Mouse (Mus musculus): ENCODE measurements around the gene Ccdc130.
"Not testable (repeated sequence)": the region's sequence is repeated elsewhere in the genome, so short reads cannot be mapped to it uniquely, and the experiment has no call there.

Ccdc130 gene

DNA sequence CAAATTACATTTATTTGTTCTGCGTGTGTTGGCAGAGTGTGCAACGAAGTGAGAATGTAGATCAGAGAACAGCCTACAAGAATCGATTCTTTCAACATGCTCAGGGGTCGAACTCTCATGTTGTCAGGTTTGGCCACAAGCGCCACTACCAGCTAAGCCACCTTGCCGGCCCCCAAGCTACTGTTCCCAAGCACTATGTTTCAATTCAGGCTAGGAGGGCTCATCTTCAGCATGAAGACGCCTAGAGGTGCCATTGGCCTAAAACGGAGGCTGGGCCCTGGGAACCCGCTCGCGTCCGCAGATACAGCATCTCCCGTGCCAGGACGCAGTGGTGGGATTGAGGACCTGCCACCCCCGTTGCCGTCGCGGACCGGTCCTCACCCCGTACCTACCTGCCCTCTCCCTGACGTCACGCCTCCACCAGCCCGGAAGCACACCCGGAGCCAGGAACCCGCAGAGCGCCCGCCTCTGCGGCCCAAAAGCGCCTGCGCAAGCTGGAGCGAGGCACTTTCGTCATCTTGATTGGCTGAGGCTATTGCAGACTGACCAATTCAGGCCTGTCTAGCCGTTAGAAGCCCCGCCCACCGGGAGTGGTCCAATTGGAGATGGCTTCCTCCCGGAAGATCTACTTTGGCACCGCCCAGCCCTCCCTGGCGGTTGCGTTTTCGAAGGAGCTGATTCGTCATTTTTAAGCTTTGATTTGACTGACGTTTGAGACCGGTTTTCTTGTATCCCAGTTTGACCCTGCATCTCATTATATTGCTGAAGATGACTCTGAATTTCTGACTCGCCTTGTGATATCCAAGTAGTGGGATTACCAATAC is at the start of gene Ccdc130:
Gene Ccdc130 (minus strand): TSS at position 431 of the 824 bp plus-strand sequence.
- peak; percentile 99 for DNase-seq (ENCODE audit: low spot score)

DNA sequence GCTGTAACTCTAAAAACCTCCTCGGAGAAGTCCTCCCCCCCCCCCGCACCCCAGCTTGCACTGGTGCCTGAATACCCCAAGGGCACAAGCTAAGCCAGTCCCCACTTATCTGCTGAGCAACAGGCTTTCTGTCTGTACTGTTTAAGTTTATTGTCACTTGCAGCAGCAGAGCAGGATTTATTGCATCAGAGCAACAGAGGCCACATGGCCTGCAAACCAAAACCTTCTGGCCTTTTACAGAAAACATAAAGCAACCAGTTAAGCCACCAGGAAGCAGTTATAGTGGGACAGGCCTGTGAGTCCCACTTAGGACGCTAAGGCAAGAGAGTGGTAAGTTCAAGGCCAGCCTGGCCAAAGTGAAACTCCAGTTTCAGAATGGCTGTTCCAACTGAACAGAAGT is 38.2 kb upstream of the Ccdc130 start:
- no peak for DNase-seq (ENCODE audit: low spot score)

DNA sequence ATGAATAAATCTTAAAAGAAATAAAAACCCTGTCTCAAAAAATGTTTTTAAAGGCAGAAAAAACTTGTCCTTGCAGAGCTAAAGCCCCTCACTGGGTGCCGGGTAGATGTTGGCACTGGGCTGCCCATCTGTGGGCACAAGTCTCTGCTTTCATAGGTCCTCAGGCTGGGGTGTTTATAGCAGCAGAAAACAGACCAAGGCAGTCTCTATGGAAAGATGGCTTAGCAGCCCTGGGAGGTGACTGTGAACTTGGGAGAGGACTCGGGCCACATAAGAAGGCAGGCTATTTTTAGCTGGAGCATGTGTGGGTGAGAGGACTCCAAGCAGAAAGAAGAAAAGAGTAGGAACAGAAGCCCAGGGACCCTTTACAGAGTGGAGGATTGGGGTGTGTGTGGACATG is 33.8 kb upstream of the Ccdc130 start:
- DNase-seq (ENCODE audit: low spot score) = no peak

DNA sequence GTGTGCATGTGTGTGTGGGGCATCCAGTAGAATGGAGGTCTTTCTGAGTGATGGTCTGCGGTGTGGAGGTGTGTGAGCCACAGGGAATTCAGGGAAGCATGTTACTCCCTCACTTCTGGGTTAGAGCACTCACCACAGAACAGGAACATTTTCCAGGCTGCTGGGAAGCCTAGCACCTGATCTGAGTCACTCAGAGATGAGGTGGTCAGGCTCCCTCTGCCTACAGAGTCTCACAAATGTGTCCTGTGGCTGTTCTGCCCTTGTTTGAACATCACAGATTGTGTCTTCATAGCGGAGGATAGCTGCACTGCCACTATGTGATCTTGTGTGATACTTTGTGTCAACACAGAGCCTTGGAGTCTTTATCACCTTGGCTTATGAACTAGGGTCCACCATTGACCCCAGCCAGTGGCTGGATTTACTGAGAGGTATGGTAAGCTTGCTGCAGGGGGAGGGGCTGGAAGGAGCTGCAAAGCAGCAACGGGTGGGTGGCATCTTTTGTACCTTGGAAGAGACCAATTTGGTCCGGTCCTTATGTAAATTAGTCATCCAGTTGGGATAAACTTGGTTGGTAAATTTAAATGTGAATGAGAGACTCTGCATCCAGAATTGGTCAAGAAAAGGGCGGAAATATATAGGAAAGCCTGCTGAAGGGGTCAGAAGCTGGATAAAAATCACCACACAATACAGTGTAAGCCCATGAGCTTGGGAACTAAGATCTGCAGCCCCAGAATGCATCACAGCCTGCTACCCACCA is 27.0 kb upstream of the Ccdc130 start:
- no peak for DNase-seq (ENCODE audit: low spot score)

DNA sequence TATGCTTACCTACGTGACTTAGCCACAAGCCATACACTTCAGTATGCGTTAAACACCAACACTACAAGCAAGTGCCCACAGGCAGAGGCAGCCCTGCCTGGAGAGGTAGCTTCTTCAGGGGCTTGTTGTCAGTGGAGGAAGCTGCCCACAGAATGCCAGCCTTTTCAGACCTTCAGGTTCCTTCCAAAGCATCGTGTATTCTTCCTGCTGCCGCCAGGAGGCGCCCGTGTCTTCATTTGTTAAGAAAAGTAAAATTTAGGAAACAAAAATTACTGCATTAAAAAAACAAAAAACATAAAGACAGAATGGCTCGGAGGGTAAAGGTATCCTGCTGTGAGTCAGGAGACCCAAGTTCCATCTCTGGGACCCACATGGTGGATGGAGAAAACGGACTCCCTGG is 21.5 kb upstream of the Ccdc130 start:
- no peak for DNase-seq (ENCODE audit: low spot score)

DNA sequence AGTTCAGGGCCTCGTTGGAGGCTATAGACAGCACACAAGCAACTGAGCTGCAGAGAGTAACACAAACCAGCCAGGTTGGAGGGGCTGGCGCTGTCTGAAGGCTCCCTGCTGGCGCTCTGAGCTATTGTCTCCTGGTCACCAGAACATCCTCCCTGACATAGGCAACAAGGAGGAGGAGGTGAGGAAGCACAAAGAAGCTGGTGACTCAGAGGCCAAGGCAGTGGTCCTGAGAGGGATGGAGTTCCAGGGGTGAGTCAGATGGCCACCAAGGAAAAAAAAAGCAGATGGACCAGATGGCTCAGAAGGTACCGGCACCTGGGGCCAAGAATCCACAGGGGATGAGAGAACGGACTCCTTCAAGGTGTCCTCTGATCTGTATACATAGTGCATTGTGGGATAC is 20.9 kb upstream of the Ccdc130 start:
- no peak for DNase-seq (ENCODE audit: low spot score)

DNA sequence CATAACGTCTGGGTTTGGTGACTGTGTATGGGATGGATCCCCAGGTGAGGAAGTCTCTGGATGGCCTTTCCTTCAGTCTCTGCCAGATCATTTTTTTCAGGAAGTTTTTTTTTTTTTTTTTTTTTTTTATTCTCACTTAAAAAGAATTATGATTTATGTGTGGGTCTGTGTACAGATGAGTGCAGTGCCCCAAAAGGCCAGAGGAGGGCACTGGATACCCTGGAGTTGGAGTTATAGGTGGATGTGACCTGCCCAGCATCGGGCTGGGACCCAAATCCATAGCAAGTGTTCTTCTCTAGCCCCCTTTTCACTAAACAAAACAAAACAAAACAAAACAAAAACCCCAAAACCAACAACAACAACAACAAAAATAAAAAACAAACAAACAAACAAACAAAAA is 18.7 kb upstream of the Ccdc130 start:
- no peak for DNase-seq (ENCODE audit: low spot score)

DNA sequence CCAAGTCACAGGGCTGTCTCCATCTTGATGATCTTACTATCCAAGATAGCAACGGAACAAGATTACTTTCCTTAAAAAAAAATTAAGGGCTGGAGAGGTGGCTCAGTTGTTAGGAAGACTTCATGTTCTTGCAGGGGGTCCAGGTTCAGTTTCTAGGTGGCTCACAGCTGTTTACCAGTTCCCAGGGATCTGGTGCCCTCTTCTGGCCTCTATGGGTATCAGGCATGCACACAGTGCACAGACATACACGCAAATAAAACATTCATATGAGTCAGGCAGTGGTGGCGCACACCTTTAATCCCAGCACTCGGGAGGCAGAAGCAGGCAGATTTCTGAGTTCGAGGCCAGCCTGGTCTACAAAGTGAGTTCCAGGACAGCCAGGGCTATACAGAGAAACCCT is 15.5 kb upstream of the Ccdc130 start:
- DNase-seq (ENCODE audit: low spot score) = not testable (repeated sequence)

DNA sequence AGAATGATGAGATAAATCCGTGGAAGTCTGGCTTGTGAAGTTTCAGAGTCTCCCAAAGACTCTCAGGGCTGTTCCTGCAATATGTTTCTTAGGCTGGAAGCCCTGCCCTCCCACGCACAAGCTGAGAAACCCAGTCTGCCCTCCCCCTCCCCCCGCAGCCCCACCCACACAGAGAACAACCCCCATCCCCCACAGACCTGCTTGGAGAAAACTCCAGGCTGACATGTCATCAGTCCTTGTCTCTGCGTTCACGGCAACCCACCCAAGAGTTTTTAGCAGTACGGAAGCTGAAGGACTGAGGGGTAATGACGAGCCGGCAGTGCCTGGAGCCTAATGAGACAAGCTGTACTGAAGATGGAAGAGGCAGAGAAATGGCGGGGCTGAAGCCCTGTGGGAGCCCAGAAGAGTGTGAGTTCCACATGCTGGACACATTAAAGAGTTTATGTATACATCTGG is 14.5 kb upstream of the Ccdc130 start:
- no peak for DNase-seq (ENCODE audit: low spot score)

DNA sequence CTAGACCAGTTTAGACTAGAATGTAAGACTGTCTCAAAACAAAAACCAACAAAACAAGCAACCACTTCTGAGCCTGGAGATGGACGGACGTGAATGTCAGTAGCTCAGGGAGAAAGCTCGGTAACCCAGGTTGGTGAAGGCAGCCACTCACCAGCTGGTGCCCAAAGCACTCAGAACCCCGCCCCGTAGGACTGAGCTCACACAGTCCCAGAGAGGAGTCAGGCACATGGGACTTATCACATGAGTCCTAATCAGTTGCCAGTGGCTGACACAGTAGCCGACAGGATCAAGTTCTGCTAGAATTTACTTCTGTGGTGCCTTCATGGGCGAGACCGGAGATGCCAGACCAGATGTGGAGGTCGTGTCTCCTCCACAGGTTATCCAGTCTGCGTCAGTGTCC is 10.6 kb upstream of the Ccdc130 start:
- DNase-seq (ENCODE audit: low spot score) = no peak

DNA sequence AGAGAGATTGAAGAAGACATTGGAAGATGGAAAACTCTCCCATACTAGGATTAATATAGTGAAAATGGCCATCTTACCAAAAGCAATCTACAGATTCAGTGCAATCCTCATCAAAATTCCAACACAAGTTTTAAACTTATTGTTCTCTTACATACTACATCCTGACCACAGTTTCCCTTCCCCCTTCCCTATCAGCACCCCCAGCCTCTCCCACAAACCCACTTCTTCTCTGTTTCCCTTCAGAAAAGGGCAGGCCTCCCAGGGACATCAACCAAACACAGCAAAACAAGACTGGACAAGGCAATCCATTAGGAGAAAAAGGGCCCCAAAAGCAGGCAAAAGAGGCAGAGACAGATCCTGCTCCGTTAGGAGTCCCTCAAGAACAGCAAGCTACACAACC is 6.3 kb upstream of the Ccdc130 start:
- DNase-seq (ENCODE audit: low spot score) = no peak

DNA sequence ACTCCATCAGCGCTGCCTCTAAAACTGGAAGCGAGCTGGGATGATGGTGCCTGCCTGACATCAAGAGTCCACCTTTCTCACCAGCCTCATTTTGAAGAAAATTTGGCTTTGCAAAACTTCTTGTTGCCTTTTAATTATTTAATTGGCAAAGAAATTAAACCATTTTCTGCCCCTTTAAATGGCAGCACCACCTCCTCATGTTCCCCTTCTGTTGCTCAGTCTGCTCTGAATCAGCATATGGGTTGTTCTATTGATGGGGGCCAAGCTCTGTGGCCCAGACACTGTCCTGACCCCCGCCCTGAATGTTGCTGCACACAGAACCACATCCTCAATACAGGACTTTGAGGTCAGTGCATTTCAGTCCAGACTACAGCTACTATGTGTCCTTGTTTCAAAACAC is 3.8 kb upstream of the Ccdc130 start:
- no peak for DNase-seq (ENCODE audit: low spot score)

DNA sequence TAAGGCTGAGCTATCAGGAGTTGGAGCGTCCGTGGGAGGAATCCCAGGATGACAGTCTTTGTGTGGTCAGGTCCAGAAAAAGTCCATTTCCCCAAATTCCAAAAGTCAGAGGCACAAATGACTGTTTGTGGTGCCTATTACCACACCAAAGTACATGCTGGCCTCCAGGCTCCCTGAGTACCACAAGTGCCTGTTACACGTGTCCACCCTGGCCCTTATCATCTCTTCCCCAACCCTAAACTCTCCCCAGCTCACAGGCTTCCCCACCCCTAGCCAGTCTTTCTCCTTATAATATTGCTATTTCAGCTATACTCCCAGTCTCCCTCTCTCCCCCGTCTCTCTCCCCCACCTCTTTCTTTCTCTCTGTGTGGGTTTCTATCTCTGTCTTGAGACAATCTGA is 2.1 kb upstream of the Ccdc130 start:
- no peak for DNase-seq (ENCODE audit: low spot score)

DNA sequence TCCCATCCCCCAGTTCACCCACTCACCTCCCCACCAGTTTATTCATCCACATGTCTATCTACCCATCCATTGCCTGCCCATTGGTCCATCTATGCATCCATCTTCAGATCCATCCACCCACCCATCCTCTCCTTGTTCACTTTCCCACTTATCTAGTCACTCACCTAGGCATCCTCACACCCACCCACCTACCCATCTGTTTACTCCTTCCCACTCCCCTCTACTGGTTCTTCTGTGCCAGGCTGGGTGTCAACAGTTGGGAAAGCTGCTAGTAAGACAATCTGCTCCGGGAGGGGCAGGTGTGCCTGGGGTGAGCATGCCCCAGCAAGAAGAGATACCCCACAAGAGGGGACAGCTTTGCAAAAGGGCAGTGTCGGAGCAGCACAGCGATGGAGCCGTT is 9.1 kb downstream of the Ccdc130 start:
- DNase-seq (ENCODE audit: low spot score) = no peak

DNA sequence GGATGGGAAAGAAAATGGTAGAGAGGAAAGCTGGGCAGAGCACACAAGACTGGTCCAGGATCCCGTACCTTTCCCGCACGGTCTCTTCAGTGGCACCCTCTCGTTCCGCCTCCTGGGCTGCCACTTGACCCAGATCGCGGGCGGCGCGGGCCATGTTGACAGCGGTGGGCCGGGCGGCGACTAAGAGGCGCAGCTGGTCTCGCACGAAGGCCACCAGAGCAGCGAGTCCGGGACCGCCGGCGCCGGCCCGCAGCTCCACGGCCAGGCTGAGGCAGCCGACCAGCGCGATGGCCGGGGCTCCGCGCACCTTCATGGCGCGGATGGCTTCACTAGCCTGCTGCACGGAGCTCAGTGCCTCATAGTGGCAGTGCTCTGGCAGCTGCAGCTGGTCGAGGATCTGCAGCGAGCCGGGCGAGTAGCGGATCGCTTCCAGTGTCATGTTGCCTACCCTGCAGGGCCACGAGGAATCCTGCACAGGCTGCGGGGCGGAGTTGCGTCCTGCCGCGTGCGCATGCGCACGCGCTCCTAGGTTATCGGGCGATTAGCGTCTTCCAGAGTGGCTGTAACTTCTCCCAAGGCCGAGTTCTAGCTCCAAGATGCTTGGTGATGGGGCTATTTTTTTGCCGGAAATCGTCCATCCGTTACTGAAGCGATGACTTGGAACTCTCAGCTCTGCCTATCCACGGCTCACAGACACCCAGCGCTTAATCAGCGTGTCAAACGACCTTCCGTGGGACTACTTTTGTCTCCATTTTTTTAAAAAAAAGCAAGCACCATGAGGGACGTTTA is 13.2 kb downstream of the Ccdc130 start, which contains the start of gene Mri1:
Gene Mri1 (minus strand): TSS at position 505 of the 789 bp plus-strand sequence.
- DNase-seq (ENCODE audit: low spot score) = no peak

DNA sequence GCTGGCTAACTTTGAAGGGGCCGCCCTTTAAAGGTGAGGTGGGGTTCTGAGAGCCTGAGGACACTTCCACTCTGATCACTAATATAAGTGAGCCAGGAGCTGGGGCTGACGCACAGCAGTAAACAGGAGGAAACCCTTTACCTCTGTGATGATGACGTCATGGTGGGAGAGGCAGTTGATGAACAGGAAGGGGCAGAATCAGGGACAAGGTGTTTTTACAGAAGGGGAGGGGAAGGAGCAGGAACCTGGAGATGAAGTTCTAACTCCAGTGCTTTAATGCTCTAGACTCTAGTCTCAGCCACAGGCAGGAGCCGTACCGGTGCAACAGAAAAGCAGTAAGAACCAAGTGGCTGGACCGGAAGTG is 13.7 kb downstream of the Ccdc130 start:
- DNase-seq (ENCODE audit: low spot score) = no peak

DNA sequence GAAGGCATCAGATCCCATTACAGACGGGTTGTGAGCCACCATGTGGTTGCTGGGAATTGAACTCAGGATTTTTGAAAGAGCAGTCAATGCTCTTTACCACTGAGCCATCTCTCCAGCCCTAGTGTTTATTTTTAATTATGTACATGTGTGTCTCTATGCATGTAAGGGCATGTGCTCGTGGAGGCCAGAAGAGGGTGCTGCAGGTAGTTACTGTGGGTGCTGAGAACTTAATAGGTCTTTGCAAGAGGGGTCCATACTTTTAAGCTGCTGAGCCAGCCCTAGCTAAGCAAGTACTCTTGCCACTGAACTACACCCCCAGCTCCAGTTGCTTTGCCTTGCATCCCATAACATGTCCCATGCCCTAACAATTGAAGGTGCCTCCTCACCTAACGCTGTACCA is 14.3 kb downstream of the Ccdc130 start:
- no peak for DNase-seq (ENCODE audit: low spot score)

DNA sequence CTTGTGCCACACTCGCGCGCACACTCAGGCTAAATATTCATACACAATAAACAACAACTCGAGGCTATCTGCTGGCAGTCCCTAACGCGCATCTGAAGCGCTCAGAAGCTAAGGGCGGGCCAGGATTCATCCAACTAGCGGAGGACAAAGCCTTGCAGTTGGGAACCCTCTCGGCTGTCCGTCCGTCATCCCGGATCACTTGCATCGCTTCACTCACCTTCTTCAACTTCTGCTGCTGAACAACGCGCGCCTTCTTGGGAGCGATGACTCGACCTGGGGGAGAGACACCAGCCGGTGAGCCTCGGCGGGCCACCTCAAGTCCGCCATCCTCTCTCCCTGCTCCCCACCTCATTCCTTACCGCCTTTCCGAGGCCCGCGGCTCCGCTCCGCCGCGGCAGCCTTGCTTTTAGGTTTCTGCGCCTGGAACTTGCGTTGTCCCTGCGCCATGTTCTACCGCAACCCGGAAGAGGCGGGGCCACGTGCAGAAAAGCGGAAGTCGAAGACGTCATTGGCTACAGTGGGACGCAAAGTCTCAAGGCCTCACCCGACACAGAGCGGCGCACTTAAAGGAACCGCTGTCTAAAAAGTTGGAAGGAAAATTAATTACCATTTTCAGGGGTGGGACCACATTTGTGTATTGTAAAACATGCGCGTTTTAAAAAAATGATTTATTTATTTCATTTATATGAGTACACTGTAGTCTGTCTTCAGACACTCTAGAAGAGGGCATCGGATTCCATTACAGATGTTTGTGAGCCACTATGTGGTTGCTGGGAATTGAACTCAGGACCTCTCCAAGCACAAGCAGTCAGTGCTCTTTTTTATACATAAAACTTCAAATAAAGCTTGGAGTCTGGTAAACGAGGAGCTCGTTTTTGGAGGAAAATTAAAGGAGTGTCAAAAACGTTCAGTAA is 20.7 kb downstream of the Ccdc130 start, which contains the start of gene D8Ertd738e:
Gene D8Ertd738e (minus strand): TSS at position 463 of the 914 bp plus-strand sequence.
- DNase-seq (ENCODE audit: low spot score) = peak; percentile 75

DNA sequence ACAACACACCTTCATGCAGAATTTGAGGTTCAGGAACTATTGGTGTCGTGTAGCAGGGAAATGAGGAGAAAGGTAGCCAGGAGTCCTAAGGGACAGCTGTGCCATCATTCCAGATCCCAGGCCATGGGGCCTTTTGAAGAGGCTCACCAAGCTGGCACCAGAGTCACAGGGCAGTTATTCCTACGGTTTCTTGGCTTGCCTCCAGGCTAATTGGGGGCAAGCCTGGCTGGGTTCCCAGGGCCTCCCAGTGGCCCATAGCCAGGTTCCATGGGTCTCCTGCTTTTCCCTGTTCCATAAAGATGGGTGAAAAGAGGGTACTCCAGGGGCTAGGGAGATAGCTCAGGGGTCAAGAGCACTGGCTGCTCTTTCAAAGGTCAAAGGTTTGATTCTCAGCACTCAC is 28.4 kb downstream of the Ccdc130 start:
- DNase-seq (ENCODE audit: low spot score) = no peak

DNA sequence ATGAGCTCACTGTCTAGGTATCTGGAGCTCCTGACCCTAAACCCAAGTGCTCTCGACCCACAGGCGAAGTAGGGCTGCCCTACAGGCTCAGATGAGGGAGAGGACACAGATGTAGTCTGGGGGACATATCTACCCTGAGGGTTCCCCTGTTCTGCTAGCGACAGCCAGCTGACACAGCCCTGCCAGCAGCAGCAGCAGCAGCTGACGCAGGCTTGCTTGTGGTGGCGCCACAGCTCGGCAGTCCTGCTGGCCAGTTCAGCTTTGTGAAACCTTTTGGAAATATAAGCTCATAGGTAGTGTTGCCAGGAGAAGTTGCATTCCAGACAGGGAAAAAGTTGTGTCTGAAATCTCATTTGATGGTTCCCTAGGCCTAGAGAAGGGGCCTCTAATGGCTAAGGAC is 29.0 kb downstream of the Ccdc130 start:
- DNase-seq (ENCODE audit: low spot score) = no peak

DNA sequence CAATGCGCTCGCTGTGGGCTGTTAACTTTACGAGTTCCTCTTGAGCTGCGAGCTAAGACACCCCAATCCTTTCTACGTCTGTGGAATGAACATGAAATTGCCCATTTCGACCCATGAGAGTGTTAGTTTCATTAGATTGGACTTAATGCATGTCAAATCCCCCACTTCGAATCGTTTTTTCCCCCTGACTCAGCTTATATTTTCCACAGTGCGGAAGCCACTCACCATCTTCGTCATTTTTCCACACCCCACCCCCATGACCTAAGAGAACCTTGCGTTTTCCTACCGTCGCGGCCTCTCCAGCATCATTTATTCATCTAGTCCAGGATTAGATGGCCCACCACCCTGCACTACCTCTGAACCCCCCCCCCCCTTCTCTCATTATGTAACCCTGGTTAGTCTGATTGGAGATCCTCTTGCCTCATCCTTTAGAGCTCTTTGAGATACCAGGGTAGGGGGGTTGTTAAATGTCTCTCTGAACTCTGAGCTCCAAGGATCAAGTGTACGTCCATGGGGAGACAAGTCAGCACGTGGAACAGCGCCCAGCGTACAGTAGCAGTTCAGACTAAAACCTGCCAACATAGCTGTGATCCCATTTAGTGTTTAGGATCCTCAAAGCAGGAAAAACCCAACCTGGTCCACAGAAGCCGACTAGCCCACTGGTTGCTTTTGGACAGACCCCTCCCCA is 32.5 kb downstream of the Ccdc130 start:
- no peak for DNase-seq (ENCODE audit: low spot score)

Data from layer of hippocampus, adult 9-10 months (tissue).